Mouse (Mus musculus): ENCODE measurements around the gene Rtp2.
"Not testable (repeated sequence)": the region's sequence is repeated elsewhere in the genome, so short reads cannot be mapped to it uniquely, and the experiment has no call there.

GRCm38 (mm10) chr16:23906586-23906985 is 25.6 kb downstream of the Rtp2 start:
- TF ChIP-seq CTCF (IDR thresholded peaks at IDR 0.05; ENCODE audit: extremely low read depth, insufficient read depth, insufficient read length, insufficient replicate concordance); POLR2A (IDR thresholded peaks at IDR 0.05; ENCODE audit: low read depth, low read length): not testable (repeated sequence)

All from spleen, adult 2 months (tissue).